Mouse (Mus musculus): ENCODE results near the gene Rabgap1l.

DNA sequence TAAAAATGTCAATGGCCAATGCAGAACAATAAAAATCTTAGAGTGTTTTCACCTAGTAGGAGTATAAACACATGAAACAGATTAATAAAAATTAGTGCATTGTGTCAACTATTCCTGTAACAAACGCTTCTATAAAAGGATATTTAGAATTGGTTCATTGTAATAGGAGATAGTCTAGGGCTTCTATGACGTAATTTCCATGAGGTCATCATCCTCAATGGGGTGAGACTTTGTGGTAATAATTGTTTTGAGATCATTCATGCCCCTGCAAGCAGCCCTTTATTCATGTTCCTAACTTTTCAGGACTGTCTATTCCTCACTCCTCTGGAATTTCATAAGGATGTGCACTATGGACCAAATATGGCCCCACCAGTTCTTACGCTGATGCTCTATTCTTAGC, 495.3 kb downstream of the Rabgap1l start:
- no peak for TF ChIP-seq POLR2A (IDR thresholded peaks at IDR 0.05; ENCODE audit: low read depth, low read length)
- TF ChIP-seq CTCF (conservative IDR thresholded peaks at IDR 0.05; ENCODE audit: insufficient read depth, insufficient read length, low read depth, low read length): no peak
